Comparison of ENCODE assay signal across 8 mouse cellular contexts in genomic region chr2:168911527-168911926, GRCm38 (mm10). TPM values are rescaled to one million over a fixed set of nuclear protein-coding genes. Genes with fewer than 3 reads are reported as not detected.
DNase-seq lines count a peak whose midpoint lies in the region; ATAC-seq and TF ChIP-seq lines count a peak whose summit lies in the region.

No protein-coding gene starts in this region.

- peak overlapping the region; percentile 48 for H3K4me3 ChIP-seq in kidney, postnatal 0 days (replicated peaks; ENCODE audit: low read depth, low read length)
- peak overlapping the region; percentile 45; the same call in 1 of the 2 replicates for H3K4me3 ChIP-seq in forebrain, embryonic 11.5 days (ENCODE audit: low read depth, low read length)
- peak overlapping the region; percentile 52 for H3K4me3 ChIP-seq in limb, embryonic 12.5 days (replicated peaks)

- no peak for DNase-seq in kidney, postnatal 0 days (ENCODE audit: low spot score)
- DNase-seq in kidney, adult 18-20 months: no peak
- no peak for DNase-seq in forebrain, embryonic 11.5 days (ENCODE audit: low spot score)
- DNase-seq in retina, postnatal 1 day: peak; percentile 22
- no peak for DNase-seq in layer of hippocampus, adult 8-10 months (ENCODE audit: low spot score in 2 of 2)
- DNase-seq in adrenal gland, adult 2 months: no peak
- no peak for DNase-seq in cerebellum, postnatal 4 days (ENCODE audit: low spot score in 2 of 2)

- H3K4me2 ChIP-seq in kidney, postnatal 0 days (ENCODE audit: low read length): peak overlapping the region; percentile 91
- H3K4me2 ChIP-seq in forebrain, embryonic 11.5 days (ENCODE audit: low read depth, low read length, severe bottlenecking): peak overlapping the region; percentile 90; the same call in 1 of the 2 replicates
- peak overlapping the region; percentile 90 for H3K4me2 ChIP-seq in limb, embryonic 12.5 days

- no peak overlapping the region for H3K27ac ChIP-seq in kidney, postnatal 0 days
- no peak overlapping the region for H3K27ac ChIP-seq in forebrain, embryonic 11.5 days (ENCODE audit: low read depth, low read length)
- peak overlapping the region; percentile 60; the same call in 1 of the 2 replicates for H3K27ac ChIP-seq in limb, embryonic 12.5 days

- TF ChIP-seq CTCF in kidney, postnatal 0 days (IDR thresholded peaks at IDR 0.05; ENCODE audit: low read depth): no peak

- no peak overlapping the region for H3K9ac ChIP-seq in kidney, postnatal 0 days (ENCODE audit: low read depth, low read length)
- no peak overlapping the region for H3K9ac ChIP-seq in forebrain, embryonic 11.5 days (ENCODE audit: low read length)
- peak overlapping the region; percentile 45; the same call in 1 of the 2 replicates for H3K9ac ChIP-seq in limb, embryonic 12.5 days (replicated peaks)

- no peaks in the 10 kb centered on the region for H3K36me3 ChIP-seq in kidney, postnatal 0 days (ENCODE audit: insufficient read depth, low read length)
- H3K36me3 ChIP-seq in forebrain, embryonic 11.5 days (ENCODE audit: control insufficient read depth, insufficient read depth, low read length): no peaks in the 10 kb centered on the region
- peaks cover 6% of the 10 kb centered on the region; the same call in 1 of the 2 replicates for H3K36me3 ChIP-seq in limb, embryonic 12.5 days

- H3K27me3 ChIP-seq in kidney, postnatal 0 days (ENCODE audit: insufficient read depth, low read length): peaks cover 27% of the 10 kb centered on the region
- H3K27me3 ChIP-seq in forebrain, embryonic 11.5 days (ENCODE audit: control insufficient read depth, insufficient read depth, low read length): peaks cover 39% of the 10 kb centered on the region
- H3K27me3 ChIP-seq in limb, embryonic 12.5 days: peaks cover 45% of the 10 kb centered on the region

- ATAC-seq in kidney, postnatal 0 days (replicated peaks; ENCODE audit: low FRiP score, low read depth): no peak
- no peak for ATAC-seq in forebrain, embryonic 11.5 days (replicated peaks; ENCODE audit: low FRiP score)
- no peak for ATAC-seq in limb, embryonic 12.5 days (ENCODE audit: insufficient number of reproducible peaks, insufficient read depth, low FRiP score, low TSS enrichment, low read depth)

- WGBS in kidney, postnatal 0 days: 3% methylated on average over 19 of the region's 19 CpGs
- 2% methylated on average over 19 of the region's 19 CpGs for WGBS in forebrain, embryonic 11.5 days
- under 1% methylated on average over 19 of the region's 19 CpGs for WGBS in limb, embryonic 12.5 days

- H3K9me3 ChIP-seq in kidney, postnatal 0 days (replicated peaks; ENCODE audit: low read length): no peaks in the 10 kb centered on the region
- H3K9me3 ChIP-seq in forebrain, embryonic 11.5 days (ENCODE audit: control insufficient read depth, low read length): no peaks in the 10 kb centered on the region
- peaks cover 3% of the 10 kb centered on the region; the same call in 1 of the 2 replicates for H3K9me3 ChIP-seq in limb, embryonic 12.5 days

- peaks cover 12% of the 10 kb centered on the region; the same call in 1 of the 2 replicates for H3K4me1 ChIP-seq in kidney, postnatal 0 days (replicated peaks; ENCODE audit: insufficient read depth, low read length)
- H3K4me1 ChIP-seq in forebrain, embryonic 11.5 days (replicated peaks; ENCODE audit: control insufficient read depth, insufficient read depth, low read length): peaks cover 15% of the 10 kb centered on the region
- peaks cover 41% of the 10 kb centered on the region for H3K4me1 ChIP-seq in limb, embryonic 12.5 days (replicated peaks)

RNA-seq across cellular contexts. Expression of gene Zfp64, which starts 43.9 kb away (rescaled TPM):
- polyA plus RNA-seq in kidney, postnatal 0 days (2015; fragmentation: Nextera tagmentation; extraction: Ambion mirVana): 20.4 and 22.0 TPM in 2 replicates
- polyA plus RNA-seq in forebrain, embryonic 11.5 days (2014; fragmentation: Nextera tagmentation; extraction: Ambion mirVana): 37.8 and 39.4 TPM in 2 replicates
- 52.6 and 54.0 TPM in 2 replicates for polyA plus RNA-seq in limb, embryonic 12.5 days (2016; fragmentation: Nextera tagmentation; extraction: Ambion mirVana)
- total RNA-seq in layer of hippocampus, adult 8-10 months (2022): 10 to 100 TPM; 14.5 to 20.1 (median 16.6) TPM
- total RNA-seq in adrenal gland, adult 2 months (2021): 10 to 100 TPM; 17.5 TPM
- polyA plus RNA-seq in adrenal gland, adult 2 months (2012; rRNA removed): 31.6 and 37.4 TPM in 2 replicates
